Mouse (Mus musculus) induced T-regulatory cell, adult 2 months (primary cell): ENCODE data around the gene Atp13a4.

Experiments used
- DNase-seq: peaks from one replicate; pipeline ENCODE4 v3.0.0-alpha.2; 2012; ENCODE audit warnings: low read depth

Atp13a4 gene

GRCm38 (mm10) chr16:29480396-29480795, 64.3 kb downstream of the Atp13a4 start:
- DNase-seq: no peak

- DNase-seq: no peak
These were observed 80.9 kb downstream of the Atp13a4 start for GRCm38 (mm10) chr16:29463798-29464197.

- no peak for DNase-seq
These were observed 85.3 kb downstream of the Atp13a4 start for GRCm38 (mm10) chr16:29459331-29459730.

GRCm38 (mm10) chr16:29456851-29457250, 87.8 kb downstream of the Atp13a4 start:
- no peak for DNase-seq

GRCm38 (mm10) chr16:29453282-29453681, 91.4 kb downstream of the Atp13a4 start:
- no peak for DNase-seq

GRCm38 (mm10) chr16:29451706-29452105, 93.0 kb downstream of the Atp13a4 start:
- DNase-seq: peak; percentile 9

GRCm38 (mm10) chr16:29442126-29442525, 102.5 kb downstream of the Atp13a4 start:
- DNase-seq: no peak

- no peak for DNase-seq
These were observed 103.2 kb downstream of the Atp13a4 start for GRCm38 (mm10) chr16:29441405-29441985.

- DNase-seq: no peak
These were observed 106.6 kb downstream of the Atp13a4 start for GRCm38 (mm10) chr16:29438045-29438444.

- DNase-seq: no peak
These were observed 108.9 kb downstream of the Atp13a4 start for GRCm38 (mm10) chr16:29435746-29436145.

- DNase-seq: peak; percentile 2
These were observed 110.0 kb downstream of the Atp13a4 start for GRCm38 (mm10) chr16:29434712-29435111.

GRCm38 (mm10) chr16:29414822-29415221, 129.8 kb downstream of the Atp13a4 start:
- no peak for DNase-seq

GRCm38 (mm10) chr16:29407319-29407718, 137.3 kb downstream of the Atp13a4 start:
- DNase-seq: no peak

GRCm38 (mm10) chr16:29399079-29399478, 145.6 kb downstream of the Atp13a4 start:
- DNase-seq: no peak

- no peak for DNase-seq
These were observed 159.9 kb downstream of the Atp13a4 start for GRCm38 (mm10) chr16:29384781-29385180.

GRCm38 (mm10) chr16:29378458-29378857, 166.2 kb downstream of the Atp13a4 start, which contains the start of gene Atp13a5:
Atp13a5 (minus strand) TSS chr16:29378732.
- no peak for DNase-seq

GRCm38 (mm10) chr16:29374636-29375035, 170.0 kb downstream of the Atp13a4 start:
- DNase-seq: no peak
